Mouse (Mus musculus): ENCODE measurements around the gene Slc25a13.

Gene Slc25a13

DNA sequence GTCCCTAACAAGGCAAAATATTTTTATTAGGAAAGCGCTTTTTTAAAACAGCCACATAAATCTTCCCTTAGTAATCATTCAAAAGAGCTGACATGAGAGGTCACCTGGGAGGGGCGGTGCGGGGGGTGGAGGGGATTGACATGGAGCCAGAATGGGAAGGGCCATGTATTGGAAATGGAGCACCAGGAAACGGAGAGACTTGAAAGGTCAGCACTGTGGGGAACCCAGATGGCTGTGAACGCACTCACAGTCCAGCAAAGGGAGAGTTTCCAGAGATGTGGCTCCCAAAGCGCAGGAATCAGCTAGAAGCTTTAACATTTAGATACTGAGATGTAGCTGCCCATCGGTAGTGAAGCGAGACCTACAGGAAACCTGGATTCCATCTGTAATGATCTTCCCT is 101.2 kb downstream of the Slc25a13 start:
- no peak for DNase-seq (ENCODE audit: low spot score in 2 of 2)

DNA sequence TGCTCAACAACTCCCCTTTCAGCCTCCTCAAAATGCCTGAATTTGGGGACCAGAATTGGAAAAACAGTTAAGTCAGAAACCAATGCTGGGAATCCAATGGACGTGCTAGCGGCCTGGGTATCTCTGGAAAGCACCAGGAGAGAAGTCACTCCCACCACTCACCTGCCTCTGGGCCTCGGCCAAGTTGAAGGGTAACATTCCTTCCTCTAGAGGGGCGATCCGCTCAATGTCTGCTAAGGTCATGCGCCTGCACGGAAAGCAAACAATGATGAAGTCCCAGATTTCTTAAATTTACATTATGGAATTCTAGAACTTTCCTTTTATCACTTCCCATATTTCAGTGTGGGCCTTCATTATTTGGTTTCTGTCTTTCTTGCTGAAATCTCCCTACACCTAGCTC is 103.2 kb downstream of the Slc25a13 start:
- no peak for DNase-seq (ENCODE audit: low spot score in 2 of 2)

DNA sequence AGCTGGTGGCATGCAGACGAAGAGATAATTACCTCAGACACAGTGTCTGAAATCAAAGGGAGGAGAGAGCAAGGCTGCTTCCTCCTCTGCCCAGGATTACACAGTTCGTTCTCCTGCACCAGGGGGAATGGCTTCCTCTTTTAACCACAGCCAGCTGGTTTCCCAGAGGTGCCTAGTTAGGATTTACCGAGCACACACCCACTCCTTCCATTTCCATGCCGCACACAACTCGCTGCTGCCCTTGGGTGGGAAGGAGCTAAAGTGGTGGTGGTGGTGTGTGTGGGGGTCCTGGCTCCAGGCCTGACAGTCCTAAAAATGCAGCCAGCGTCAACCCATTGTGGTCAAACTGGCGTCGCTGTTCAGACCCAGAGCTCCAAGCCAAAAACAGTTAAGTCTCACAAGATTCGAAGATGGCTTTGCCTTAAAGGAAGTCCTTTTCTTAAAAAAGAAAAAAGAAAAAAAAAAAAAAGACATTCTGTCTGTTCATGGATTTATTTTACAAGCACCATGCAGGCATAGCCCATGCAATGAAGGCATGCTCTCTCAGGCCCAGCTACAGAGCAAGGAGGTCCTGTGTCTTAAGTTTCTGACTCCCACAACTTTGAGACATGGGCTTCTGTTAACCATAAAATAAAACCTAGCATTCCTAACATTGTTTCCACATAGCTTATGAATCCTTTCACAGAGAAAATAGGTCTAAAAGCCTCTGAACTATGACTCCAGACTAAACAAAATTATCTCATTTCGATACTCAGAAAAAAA is 104.0 kb downstream of the Slc25a13 start:
- DNase-seq (ENCODE audit: low spot score in 2 of 2): no peak

DNA sequence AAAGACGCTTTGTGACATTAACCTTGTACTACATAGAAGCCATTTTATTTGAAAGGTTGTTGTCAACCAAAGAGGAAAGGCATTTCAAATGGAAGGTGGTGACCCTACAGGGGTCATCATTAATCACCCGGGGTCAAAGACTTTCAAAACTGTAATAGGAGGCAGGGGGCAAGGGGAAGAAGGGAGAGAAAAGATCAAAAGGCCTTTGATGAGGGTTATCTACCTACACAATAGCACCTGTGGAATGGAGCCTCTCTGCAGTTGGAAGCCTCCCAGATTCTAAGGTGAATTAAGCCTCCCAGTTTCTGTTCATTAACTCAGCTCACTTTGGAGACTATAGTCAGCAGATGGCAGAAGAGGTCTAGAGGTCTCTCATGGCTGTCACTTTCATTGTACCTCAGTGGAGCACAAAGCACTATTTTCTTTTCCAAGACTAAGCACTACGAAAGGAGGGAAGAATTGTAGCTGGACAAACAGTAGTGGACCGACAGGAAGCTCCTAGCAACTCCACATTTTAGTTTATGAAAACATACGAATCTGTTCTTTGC is 109.5 kb downstream of the Slc25a13 start:
- no peak for DNase-seq (ENCODE audit: low spot score in 2 of 2)

DNA sequence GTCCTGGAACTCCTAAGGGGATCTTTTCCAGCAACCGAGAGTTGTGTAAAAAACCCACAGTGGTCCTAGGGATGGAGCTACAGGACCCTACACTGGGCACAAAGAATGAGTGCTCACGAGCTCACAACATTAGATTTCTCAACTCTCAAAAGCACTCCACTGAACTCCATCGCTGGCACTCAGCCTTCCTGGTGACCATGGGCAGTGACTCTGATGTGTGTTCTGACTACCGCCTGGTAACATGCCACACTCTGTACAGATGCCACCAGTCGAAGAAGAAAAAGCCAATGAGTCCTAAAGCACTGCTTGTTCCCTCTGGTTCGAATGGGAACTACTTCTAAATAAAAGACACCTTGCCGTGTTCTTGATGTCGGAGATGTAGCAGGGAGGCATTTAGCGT is 111.4 kb downstream of the Slc25a13 start:
- no peak for DNase-seq (ENCODE audit: low spot score in 2 of 2)

DNA sequence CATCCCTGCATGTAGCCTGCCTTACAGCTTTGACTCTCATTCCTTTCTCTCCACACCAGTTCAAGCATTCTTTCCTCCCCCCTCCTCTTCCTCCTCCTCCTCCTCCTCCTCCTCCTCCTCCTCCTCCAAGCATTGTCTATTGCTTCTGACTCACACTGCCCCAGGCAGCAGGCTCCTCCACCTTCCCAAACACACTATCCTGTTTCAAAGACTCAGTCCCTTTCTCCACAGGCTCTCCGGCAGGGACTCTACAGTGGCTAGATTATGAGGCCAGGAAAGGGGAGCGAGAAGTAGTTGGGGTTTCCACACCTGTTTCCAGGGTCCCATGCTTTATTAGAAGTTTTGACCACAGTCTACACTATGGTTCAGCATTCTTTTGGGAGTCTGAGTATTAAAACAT is 113.5 kb downstream of the Slc25a13 start:
- DNase-seq (ENCODE audit: low spot score in 2 of 2): no peak

DNA sequence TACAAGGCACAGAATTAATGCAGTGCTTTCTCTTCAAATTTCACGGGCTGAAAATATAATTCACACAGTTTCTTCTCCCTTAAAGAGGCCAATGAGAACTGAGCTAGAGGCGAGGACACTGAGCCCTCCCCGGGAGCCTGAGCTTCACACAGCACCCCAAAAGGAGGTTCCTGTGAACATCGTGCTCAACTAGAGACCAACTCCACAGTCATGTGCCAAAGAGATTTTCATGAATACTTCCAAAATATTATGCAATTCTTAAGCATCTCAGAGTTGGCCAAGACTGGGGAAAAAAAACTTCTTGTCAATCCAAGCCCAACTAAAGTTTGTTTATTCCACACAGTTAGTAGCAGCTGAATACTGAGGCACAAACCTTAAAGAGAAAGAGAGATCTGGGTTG is 115.4 kb downstream of the Slc25a13 start:
- DNase-seq (ENCODE audit: low spot score in 2 of 2): no peak

DNA sequence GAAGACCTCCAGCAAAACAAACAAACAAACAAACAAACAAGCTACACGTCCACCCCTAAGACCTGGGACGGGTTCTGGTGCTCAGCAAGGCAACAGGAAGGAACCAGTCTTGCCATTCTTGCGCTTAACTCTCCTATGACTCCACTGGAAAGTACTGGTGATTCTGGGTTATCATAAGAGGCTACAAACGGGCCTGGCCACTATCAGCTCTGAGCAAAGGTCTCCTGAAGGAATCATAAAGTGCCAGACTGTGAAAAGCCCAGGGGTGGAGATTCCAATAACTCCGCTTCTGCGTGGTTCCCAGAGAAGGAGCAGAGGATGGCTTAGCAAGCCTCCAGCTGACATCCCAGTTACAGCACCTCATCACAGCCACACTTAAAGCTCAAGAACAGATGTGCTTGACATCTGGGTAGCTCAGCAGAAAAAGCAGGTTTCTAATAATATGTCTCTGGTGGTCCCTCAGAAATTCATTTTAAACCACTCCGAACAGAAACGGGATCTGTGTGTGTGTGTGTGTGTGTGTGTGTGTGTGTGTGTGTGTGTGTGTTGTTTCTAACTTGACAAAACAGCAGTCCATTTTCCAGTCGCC is 116.0 kb downstream of the Slc25a13 start:
- DNase-seq (ENCODE audit: low spot score in 2 of 2): no peak

DNA sequence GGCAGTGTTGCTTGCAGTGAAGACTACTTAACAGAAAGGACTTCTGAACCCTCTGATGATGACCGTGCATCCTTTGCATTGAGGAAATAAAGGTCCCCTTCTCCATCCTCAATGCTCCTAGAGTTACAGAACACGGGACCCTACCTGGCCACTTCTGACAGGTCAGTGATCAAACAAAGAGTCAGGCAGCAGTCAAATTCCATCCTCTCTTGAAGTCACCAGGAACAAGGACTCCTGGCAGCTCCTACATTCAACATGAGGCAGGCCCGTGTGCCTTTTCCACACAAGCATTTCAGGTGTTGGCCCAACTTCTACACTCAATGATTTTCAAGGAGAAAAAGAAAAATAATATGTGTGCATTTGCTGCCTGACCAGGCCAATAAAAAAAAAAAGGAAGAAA is 123.0 kb downstream of the Slc25a13 start:
- no peak for DNase-seq (ENCODE audit: low spot score in 2 of 2)

DNA sequence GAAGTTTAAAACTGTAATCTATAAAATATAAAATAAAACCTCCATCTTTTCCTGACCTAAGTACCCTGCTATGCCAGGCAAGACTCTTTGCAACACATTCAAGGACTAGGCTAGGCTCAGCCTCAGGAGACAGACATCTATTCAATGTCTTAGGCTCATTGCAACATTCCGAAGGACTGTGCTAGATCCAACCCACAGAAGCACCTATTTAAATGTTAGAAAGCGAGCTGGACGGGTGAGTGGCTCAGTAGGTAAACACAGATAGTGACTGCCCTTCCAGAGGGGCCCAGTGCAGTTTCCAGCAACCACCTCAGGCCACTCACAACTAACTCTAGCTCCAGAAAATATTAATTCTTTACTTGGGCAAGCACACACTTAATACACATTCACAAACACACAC is 123.5 kb downstream of the Slc25a13 start:
- no peak for DNase-seq (ENCODE audit: low spot score in 2 of 2)

DNA sequence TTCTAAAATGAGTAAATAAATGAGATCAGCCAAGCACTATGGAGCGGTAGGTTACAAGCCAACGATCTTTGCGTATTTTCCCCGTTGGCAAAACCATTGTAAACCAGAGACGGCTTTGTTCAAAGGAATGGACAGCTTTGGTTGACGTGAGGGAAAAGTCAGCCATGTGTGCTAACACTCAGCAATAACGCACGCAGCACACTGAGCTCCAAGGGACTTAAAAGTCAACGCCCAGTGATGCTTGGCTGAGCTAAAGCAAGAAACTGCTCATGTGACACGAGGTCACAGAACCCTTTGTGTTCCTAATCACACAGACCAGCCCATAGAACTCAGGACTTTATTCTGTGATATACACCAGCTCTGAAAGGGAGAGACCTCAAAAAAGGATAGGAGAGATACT is 124.5 kb downstream of the Slc25a13 start:
- no peak for DNase-seq (ENCODE audit: low spot score in 2 of 2)

DNA sequence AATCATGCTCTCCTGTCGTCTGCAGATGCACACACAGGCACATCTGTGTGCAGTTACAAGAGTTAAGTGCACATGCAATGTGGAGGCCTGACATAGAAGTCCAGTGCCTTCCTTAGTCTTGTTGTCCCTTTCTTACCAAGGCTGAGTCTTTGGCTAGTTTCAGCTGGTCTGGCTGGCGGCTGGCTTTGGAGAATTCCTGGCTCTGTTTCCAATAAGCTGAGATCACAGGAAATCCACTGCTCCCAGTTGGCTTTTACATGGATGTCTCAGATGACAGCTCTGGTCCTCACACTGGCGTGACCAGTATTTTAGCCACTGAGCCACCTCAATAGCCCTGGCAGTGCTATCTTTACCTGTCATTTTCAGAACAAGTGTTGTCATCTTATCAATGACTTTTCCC is 126.0 kb downstream of the Slc25a13 start:
- no peak for DNase-seq (ENCODE audit: low spot score in 2 of 2)

DNA sequence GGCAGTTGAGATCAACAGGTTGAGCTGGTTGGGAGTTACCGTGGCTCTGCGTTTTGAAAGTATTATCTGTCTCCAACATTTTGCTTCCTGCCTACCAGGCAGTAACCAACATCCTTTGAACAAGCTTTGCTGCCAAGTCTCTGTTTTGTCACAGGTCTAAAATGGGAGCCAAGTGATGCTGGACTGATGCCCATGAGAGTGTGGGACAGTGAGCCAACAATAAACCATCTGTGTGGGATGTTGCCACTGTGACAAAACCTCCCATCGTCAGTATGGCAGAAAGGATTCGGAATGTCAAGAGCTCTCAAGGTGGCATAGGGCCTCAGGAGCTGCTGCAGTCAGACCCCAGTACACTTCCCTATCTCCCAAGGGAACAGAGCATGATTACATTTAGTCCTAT is 128.8 kb downstream of the Slc25a13 start:
- DNase-seq (ENCODE audit: low spot score in 2 of 2): peak; percentile 47 to 56

DNA sequence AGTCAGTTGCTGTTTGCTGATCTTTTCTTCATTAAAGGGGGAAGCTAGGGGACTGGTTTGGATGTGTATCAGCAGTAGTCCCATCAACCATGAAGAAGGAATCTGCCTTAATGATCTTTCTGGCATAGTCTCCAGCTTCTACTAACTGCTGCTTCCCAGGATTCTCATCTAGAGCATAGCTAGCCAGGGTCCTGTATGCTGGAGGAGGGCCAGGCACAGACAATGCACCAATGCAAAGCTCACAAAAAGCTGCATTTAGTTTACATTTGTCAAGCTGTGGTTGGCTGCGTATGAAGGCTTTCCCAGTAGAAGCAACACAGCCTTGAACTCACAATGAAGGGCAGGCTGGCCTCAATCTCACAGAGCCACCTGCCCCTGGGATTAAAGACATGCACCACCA is 136.5 kb downstream of the Slc25a13 start:
- DNase-seq (ENCODE audit: low spot score in 2 of 2): no peak

DNA sequence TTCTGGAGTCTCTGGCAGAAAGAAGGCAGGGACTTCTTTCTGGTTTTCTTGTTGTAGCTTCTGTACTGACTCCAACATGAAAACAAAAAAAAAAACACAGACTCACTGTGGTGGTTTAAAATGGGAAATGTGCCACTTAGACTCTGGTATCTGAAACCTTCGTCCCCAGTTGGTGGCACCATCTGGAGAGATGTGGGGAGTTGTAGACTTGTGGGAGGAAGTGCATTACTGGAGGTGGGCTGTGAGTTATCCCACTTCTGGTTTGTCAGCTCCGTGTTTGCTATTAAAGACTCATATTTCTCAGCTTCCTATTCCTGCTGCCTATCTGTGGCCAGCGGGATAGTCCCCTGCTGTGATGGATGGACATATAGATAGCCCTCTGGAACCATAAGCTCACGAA is 139.7 kb downstream of the Slc25a13 start:
- no peak for DNase-seq (ENCODE audit: low spot score in 2 of 2)

DNA sequence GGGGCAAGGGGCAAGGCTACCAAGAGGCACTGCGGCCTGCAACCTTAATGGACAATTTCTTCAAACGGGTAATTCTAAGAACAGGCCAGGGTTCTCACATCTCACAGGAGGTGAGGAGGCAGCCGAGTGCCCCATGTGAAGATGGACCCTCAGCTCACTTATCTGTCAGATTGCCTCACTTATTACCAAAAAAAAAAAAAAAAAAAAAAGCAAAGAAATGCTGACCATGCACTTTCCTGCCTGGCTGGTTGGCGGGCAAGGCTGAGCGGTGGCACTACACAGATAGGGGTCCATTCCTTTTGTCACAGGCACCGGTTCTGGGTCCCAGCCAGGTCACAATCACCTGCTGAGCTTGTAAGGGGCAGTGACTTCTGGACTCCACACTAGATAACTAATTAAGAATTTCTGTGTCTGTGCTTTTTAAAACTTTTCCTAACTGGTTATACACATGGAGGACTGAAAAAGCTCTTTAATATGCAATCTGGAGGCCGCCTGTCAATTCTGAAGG is 141.0 kb downstream of the Slc25a13 start:
- DNase-seq (ENCODE audit: low spot score in 2 of 2): no peak

DNA sequence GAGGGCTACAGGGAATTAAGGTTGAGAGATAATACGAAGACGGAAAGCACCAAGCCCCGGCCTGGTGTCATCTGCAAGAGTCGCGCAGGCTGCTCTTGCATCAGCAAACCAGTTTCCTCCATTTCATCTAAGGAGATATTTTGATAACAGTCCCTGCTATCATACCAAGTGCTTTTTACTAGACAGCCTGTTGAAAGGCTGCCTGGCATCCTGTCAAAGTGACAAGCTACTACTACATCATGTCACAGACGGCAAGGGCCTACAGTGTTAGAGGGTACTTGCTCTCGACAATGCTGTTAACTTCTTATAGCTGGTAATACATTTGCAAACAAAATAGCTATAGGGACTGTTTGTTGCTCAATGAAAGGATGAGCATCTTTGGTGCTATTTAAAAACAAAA is 145.9 kb downstream of the Slc25a13 start:
- no peak for DNase-seq (ENCODE audit: low spot score in 2 of 2)

DNA sequence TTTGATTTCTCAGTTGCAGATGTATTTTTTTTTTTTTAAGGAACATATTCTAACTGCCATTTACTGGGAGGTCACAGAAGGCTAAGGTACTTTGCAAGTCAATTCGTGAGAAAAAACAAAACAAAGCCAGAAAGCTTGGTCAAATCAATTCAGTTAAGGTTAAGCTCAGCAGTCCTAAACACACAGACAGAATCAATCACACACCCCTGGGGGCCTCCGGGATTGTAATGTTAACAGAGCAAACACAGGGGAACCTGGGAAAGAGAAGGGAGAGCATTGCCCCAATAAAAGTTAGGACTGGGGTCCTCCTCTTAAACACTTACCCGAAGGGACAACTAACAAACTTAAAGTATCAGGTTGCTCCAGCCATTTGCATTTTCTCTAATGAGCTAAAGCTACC is 147.0 kb downstream of the Slc25a13 start:
- no peak for DNase-seq (ENCODE audit: low spot score in 2 of 2)

DNA sequence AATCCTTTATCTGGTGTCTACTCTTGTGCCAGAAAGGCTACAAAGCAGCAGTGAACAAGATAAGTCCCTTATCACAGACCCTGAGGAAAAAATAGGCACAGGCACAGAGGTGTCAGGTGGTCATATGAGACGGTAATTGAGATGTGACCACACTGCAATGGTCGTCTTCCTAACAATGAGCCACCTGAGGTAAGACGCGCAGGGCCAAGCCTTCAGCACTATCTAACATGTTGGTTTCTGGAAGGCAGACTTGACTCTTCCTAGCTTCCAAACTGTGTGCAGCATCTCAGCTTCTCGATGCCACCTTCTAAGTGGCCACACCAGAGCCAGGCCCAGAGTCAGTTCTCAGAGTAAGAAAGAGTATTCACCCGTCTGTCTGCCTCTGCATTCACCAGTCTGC is 149.8 kb downstream of the Slc25a13 start:
- DNase-seq (ENCODE audit: low spot score in 2 of 2): no peak

DNA sequence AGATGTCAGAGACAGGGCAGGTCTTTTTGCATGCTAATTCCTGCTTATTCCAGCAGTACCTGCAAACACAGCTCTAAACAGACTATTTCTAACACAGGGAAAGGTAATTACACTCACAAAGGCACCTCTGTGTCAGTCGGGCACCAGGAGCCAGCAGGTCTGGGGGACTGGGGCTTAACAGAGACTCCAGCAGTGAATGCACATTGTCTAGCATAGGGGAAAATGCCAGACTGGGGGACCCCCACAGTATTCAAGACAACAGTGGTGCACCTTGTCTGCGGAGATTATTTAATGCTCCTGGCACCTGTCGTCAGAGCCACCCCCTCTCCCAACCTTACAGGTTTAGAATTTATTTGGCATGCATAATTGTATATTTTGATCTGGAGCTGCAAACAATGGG is 158.4 kb downstream of the Slc25a13 start:
- no peak for DNase-seq (ENCODE audit: low spot score in 2 of 2)

DNA sequence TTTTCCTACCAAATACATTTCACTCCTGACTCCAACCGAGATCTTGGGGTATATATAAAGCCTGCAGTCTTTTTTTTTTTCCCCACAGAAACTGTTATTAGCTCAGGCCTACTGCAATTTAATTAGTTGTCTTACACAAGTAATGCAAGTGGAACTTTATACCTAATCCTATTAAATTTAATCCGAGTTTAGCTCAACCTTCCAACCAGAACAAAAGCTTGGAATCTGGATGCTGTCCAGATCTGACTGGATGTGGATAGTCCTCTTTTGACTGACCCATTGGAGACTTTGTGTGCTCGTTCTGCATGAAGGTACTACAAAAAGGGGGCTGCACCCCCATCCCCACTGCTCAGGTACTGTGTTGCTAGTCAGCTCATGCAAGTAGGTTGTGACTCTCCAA is 163.0 kb downstream of the Slc25a13 start:
- no peak for DNase-seq (ENCODE audit: low spot score in 2 of 2)

DNA sequence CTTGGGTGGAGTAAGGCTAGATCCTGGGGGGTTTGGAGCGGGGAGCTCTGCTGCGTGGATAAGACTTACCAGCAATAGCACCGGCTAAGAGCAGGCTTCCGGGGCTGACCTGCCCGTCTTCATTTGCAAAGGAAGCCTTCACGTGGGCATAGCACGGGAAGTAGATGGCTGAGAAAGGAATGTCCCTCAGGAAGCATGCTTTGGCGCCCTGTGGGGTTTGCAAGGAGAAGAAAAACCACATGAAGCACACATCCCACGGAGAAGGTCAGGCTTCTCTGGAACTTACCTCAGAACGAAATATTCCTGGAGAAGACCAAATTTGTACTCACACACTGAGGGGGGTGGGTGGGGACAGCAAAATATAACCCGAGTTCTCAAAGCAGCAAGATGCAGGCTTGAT is 164.3 kb downstream of the Slc25a13 start:
- DNase-seq (ENCODE audit: low spot score in 2 of 2): no peak

DNA sequence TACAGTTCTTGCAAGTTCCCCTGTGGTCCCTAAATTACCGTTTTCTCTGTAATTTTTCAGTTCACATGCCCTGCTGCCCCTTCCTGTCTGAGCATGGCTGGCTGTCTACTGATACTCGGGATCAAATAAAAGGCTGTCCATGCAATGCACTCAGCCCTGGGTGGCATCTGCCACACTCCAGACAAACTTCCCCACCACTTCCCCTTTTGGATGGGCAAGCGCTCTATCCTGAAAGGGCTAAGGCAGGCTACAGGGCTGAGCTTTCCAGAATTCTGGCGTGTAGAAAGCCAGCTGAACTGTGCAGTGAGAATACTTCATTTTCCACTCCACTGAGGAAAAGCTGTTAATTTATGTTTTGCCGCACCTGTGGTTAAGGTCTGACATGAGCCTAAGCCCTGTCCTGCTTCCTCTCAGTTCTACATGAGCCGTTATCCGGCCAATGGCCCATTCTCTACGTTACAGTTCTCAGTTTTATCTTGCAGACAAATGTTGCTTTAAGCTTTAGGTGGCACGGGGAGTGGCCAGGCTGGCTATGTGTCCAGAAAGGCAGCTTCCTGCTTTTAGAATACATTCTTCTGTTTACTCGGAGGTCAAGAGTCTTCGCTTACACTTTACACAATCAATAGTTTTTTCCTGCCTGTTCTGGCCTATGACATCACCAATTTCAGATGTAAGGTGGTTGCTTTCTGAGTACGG is 170.1 kb downstream of the Slc25a13 start:
- no peak for DNase-seq (ENCODE audit: low spot score in 2 of 2)
